Mouse (Mus musculus) NIH3T3 (cell line): ENCODE data around the gene Specc1.

Experiments
- DNase-seq: peaks from one replicate; pipeline ENCODE4 v3.0.0-alpha.2; 2012; ENCODE audit warnings: low read depth

Specc1 gene

GRCm38 (mm10) chr11:62049170-62049569, 92.6 kb downstream of the Specc1 start:
- no peak for DNase-seq

GRCm38 (mm10) chr11:62050356-62051330, 94.1 kb downstream of the Specc1 start:
- no peak for DNase-seq

- DNase-seq: no peak
Observed at GRCm38 (mm10) chr11:62051487-62051886, 94.9 kb downstream of the Specc1 start.

GRCm38 (mm10) chr11:62053928-62054327, 97.4 kb downstream of the Specc1 start:
- DNase-seq: no peak

- no peak for DNase-seq
Observed at GRCm38 (mm10) chr11:62064565-62064964, 108.0 kb downstream of the Specc1 start.

GRCm38 (mm10) chr11:62065655-62066054, 109.1 kb downstream of the Specc1 start:
- no peak for DNase-seq

- no peak for DNase-seq
Observed at GRCm38 (mm10) chr11:62069554-62069953, 113.0 kb downstream of the Specc1 start.

GRCm38 (mm10) chr11:62070206-62070605, 113.6 kb downstream of the Specc1 start:
- DNase-seq: peak; percentile 86

- DNase-seq: no peak
Observed at GRCm38 (mm10) chr11:62072406-62072805, 115.8 kb downstream of the Specc1 start.

GRCm38 (mm10) chr11:62073575-62074140, 117.1 kb downstream of the Specc1 start:
- no peak for DNase-seq

- no peak for DNase-seq
Observed at GRCm38 (mm10) chr11:62074578-62074977, 118.0 kb downstream of the Specc1 start.

GRCm38 (mm10) chr11:62075071-62075470, 118.5 kb downstream of the Specc1 start:
- DNase-seq: no peak

GRCm38 (mm10) chr11:62075551-62075950, 119.0 kb downstream of the Specc1 start:
- no peak for DNase-seq

- DNase-seq: peak; percentile 100
Observed at GRCm38 (mm10) chr11:62076345-62077156, 120.0 kb downstream of the Specc1 start.

GRCm38 (mm10) chr11:62077157-62077865, 120.7 kb downstream of the Specc1 start:
- DNase-seq: peak; percentile 50

- no peak for DNase-seq
Observed at GRCm38 (mm10) chr11:62078371-62078770, 121.8 kb downstream of the Specc1 start.

GRCm38 (mm10) chr11:62079100-62079857, 122.7 kb downstream of the Specc1 start:
- no peak for DNase-seq

GRCm38 (mm10) chr11:62080476-62080875, 123.9 kb downstream of the Specc1 start:
- peak; percentile 22 for DNase-seq

GRCm38 (mm10) chr11:62086648-62087047, 130.1 kb downstream of the Specc1 start:
- no peak for DNase-seq

- DNase-seq: no peak
Observed at GRCm38 (mm10) chr11:62087051-62087450, 130.5 kb downstream of the Specc1 start.

- no peak for DNase-seq
Observed at GRCm38 (mm10) chr11:62088651-62089050, 132.1 kb downstream of the Specc1 start.
